Mouse (Mus musculus): Measurements from ENCODE around the gene Psmd12.

- TF ChIP-seq CTCF (IDR thresholded peaks at IDR 0.05; ENCODE audit: low read depth) (no peak), EP300 (IDR thresholded peaks at IDR 0.05; ENCODE audit: low read depth) (no peak)
These were observed 45.7 kb downstream of the Psmd12 start for GRCm38 (mm10) chr11:107524966-107525365.
